In the genomic region with DNA sequence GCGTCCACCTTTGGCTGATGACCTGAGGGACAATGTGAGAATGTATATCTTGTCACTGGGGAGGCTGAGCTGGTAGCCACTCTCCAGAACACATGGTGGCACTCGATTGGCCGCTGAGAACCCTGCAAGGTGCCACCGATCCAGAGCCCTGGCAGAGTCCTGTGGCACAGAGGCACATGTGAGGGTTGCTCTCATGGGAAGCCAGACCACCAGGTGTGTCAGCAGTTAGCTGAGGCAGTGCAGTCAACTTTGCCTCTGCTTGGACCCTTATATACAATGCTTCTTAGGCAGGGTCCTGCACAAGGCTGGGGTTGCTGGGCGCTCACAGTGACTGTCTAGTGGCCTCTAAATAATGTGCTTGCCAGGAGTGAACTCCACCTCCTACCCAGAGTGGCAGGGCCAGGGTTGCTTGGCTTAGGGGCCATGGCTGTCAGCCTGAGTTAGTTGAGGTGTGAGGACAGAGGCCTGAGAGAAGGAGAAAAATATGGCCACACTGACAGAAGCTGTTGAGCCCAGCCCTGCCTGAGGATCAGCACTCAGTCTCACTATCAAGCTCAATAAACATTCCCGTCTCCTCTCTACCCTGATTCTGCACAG, we compare ENCODE assay signal across 29 mouse cellular contexts. TPM values are rescaled to one million over a fixed set of nuclear protein-coding genes. Genes with fewer than 3 reads are reported as not detected.
DNase-seq lines count a peak whose midpoint lies in the region; ATAC-seq and TF ChIP-seq lines count a peak whose summit lies in the region.
"Had no signal": no experiment of that assay in that cellular context is flagged by ENCODE, and none has a peak within 500 bp of the region (broad histone marks: within the 10 kb centered on the region; RNA-seq: fewer than 3 reads in every experiment).

No protein-coding gene starts in this region.

- WGBS in heart, embryonic 10.5 days: 71% methylated on average over 6 of the region's 6 CpGs
- WGBS in midbrain, embryonic 11.5 days: 86% methylated on average over 6 of the region's 6 CpGs
- 89% methylated on average over 6 of the region's 6 CpGs for WGBS in midbrain, embryonic 15.5 days
- 71% methylated on average over 6 of the region's 6 CpGs for WGBS in heart, embryonic 16.5 days
- 83% methylated on average over 6 of the region's 6 CpGs for WGBS in stomach, postnatal 0 days

- ATAC-seq in midbrain, embryonic 11.5 days (ENCODE audit: low FRiP score): no peak
- ATAC-seq in midbrain, embryonic 15.5 days (replicated peaks): no peak
- ATAC-seq in heart, embryonic 16.5 days (replicated peaks; ENCODE audit: extremely low read depth, insufficient read depth, low FRiP score): no peak
- no peak for ATAC-seq in stomach, postnatal 0 days (ENCODE audit: low FRiP score, low TSS enrichment)
- ATAC-seq: forebrain, embryonic 15.5 days; inflammation-experienced regulatory T-cells, adult 6 months; midbrain, embryonic 16.5 days; Patski had no signal

- peaks cover 54% of the 10 kb centered on the region for H3K4me1 ChIP-seq in heart, embryonic 10.5 days
- H3K4me1 ChIP-seq in midbrain, embryonic 11.5 days (ENCODE audit: control insufficient read depth, insufficient read depth, low read length): no peaks in the 10 kb centered on the region
- no peaks in the 10 kb centered on the region for H3K4me1 ChIP-seq in midbrain, embryonic 15.5 days
- peaks cover 44% of the 10 kb centered on the region for H3K4me1 ChIP-seq in heart, embryonic 16.5 days (ENCODE audit: control insufficient read depth, insufficient read depth, low read length)
- H3K4me1 ChIP-seq in stomach, postnatal 0 days (replicated peaks; ENCODE audit: control insufficient read depth, insufficient read depth): no peaks in the 10 kb centered on the region
- H3K4me1 ChIP-seq: embryonic facial prominence, embryonic 13.5 days; forebrain, embryonic 15.5 days; hindbrain, embryonic 15.5 days; limb, embryonic 10.5 days; limb, embryonic 15.5 days; liver, embryonic 13.5 days had no signal

- no peaks in the 10 kb centered on the region for H3K9me3 ChIP-seq in heart, embryonic 10.5 days
- no peaks in the 10 kb centered on the region for H3K9me3 ChIP-seq in midbrain, embryonic 11.5 days (ENCODE audit: control insufficient read depth, low read length)
- H3K9me3 ChIP-seq in midbrain, embryonic 15.5 days: no peaks in the 10 kb centered on the region
- no peaks in the 10 kb centered on the region for H3K9me3 ChIP-seq in heart, embryonic 16.5 days (replicated peaks; ENCODE audit: control insufficient read depth, low read length)
- H3K9me3 ChIP-seq in stomach, postnatal 0 days (ENCODE audit: control insufficient read depth, low read length): no peaks in the 10 kb centered on the region
- H3K9me3 ChIP-seq: embryonic facial prominence, embryonic 13.5 days; forebrain, embryonic 10.5 days; forebrain, embryonic 15.5 days; hindbrain, embryonic 15.5 days; limb, embryonic 10.5 days; limb, embryonic 15.5 days; liver, embryonic 13.5 days; neural tube, embryonic 13.5 days had no signal

- H3K9ac ChIP-seq in midbrain, embryonic 11.5 days (ENCODE audit: low read length): no peak overlapping the region
- no peak overlapping the region for H3K9ac ChIP-seq in midbrain, embryonic 15.5 days
- 0 out of 2 replicates have a peak overlapping the region, but pooled peaks have one; percentile 20 for H3K9ac ChIP-seq in heart, embryonic 16.5 days (ENCODE audit: low read length)
- H3K9ac ChIP-seq in stomach, postnatal 0 days (ENCODE audit: low read length): no peak overlapping the region
- H3K9ac ChIP-seq: embryonic facial prominence, embryonic 13.5 days; forebrain, embryonic 15.5 days; hindbrain, embryonic 15.5 days; limb, embryonic 15.5 days; liver, embryonic 13.5 days; neural tube, embryonic 13.5 days had no signal

- no peaks in the 10 kb centered on the region for H3K27me3 ChIP-seq in heart, embryonic 10.5 days (ENCODE audit: insufficient read depth, poor library complexity, severe bottlenecking)
- no peaks in the 10 kb centered on the region for H3K27me3 ChIP-seq in midbrain, embryonic 11.5 days (ENCODE audit: control insufficient read depth, insufficient read depth, low read length)
- H3K27me3 ChIP-seq in midbrain, embryonic 15.5 days (replicated peaks): no peaks in the 10 kb centered on the region
- no peaks in the 10 kb centered on the region for H3K27me3 ChIP-seq in heart, embryonic 16.5 days (ENCODE audit: control insufficient read depth, insufficient read depth, low read length)
- no peaks in the 10 kb centered on the region for H3K27me3 ChIP-seq in stomach, postnatal 0 days (ENCODE audit: control insufficient read depth, insufficient read depth, low read length)
- H3K27me3 ChIP-seq: embryonic facial prominence, embryonic 13.5 days; forebrain, embryonic 15.5 days; hindbrain, embryonic 15.5 days; limb, embryonic 15.5 days; liver, embryonic 13.5 days had no signal

- no peak overlapping the region for H3K4me2 ChIP-seq in midbrain, embryonic 11.5 days
- no peak overlapping the region for H3K4me2 ChIP-seq in midbrain, embryonic 15.5 days
- no peak overlapping the region for H3K4me2 ChIP-seq in heart, embryonic 16.5 days (ENCODE audit: low read depth, low read length)
- H3K4me2 ChIP-seq in stomach, postnatal 0 days (replicated peaks; ENCODE audit: low read depth): no peak overlapping the region
- H3K4me2 ChIP-seq: embryonic facial prominence, embryonic 13.5 days; forebrain, embryonic 15.5 days; hindbrain, embryonic 15.5 days; limb, embryonic 15.5 days; liver, embryonic 13.5 days; neural tube, embryonic 13.5 days had no signal

- DNase-seq in heart, adult 11 months: peak; percentile 95
- no peak for DNase-seq in heart, embryonic 10.5 days (ENCODE audit: low spot score)
- DNase-seq in midbrain, embryonic 11.5 days (ENCODE audit: low spot score, missing footprints): peak; percentile 21
- DNase-seq in ovary, postnatal 10 days (ENCODE audit: low spot score): no peak
- DNase-seq in stomach, postnatal 0 days (ENCODE audit: low spot score): no peak
- no peak for DNase-seq in adrenal gland, adult (ENCODE audit: inconsistent age in 2 of 2, low spot score in 1 of 2)
- DNase-seq: adrenal gland, postnatal 25 days; cerebellum, adult 18-20 months; cerebellum, postnatal 10 days; kidney, adult 11 months; kidney, postnatal 14 days; layer of hippocampus, adult 9-11 months; liver, embryonic 13.5 days; lung, adult 2 months; lung, postnatal 14 days; thymus, adult 18-20 months; thymus, postnatal 25 days had no signal

- H3K36me3 ChIP-seq in heart, embryonic 10.5 days: peaks cover 23% of the 10 kb centered on the region; the same call in 1 of the 2 replicates
- no peaks in the 10 kb centered on the region for H3K36me3 ChIP-seq in midbrain, embryonic 11.5 days (ENCODE audit: control insufficient read depth, insufficient read depth, low read length)
- H3K36me3 ChIP-seq in midbrain, embryonic 15.5 days (replicated peaks): no peaks in the 10 kb centered on the region
- H3K36me3 ChIP-seq in heart, embryonic 16.5 days (ENCODE audit: control insufficient read depth, insufficient read depth): 0 out of 2 replicates have a peak, but pooled peaks cover 4% of the 10 kb centered on the region
- no peaks in the 10 kb centered on the region for H3K36me3 ChIP-seq in stomach, postnatal 0 days (ENCODE audit: control insufficient read depth, insufficient read depth, low read length)
- H3K36me3 ChIP-seq: embryonic facial prominence, embryonic 13.5 days; forebrain, embryonic 10.5 days; forebrain, embryonic 15.5 days; hindbrain, embryonic 15.5 days; limb, embryonic 10.5 days; limb, embryonic 15.5 days; liver, embryonic 13.5 days; neural tube, embryonic 13.5 days had no signal

- no peak for TF ChIP-seq EP300 in stomach, postnatal 0 days (optimal IDR thresholded peaks at IDR 0.05)

- no peak overlapping the region for H3K27ac ChIP-seq in heart, embryonic 10.5 days
- H3K27ac ChIP-seq in midbrain, embryonic 11.5 days (ENCODE audit: low read depth, low read length): no peak overlapping the region
- no peak overlapping the region for H3K27ac ChIP-seq in midbrain, embryonic 15.5 days
- peak overlapping the region; percentile 80 for H3K27ac ChIP-seq in heart, embryonic 16.5 days (ENCODE audit: low read length)
- H3K27ac ChIP-seq in stomach, postnatal 0 days (replicated peaks): no peak overlapping the region
- H3K27ac ChIP-seq: embryonic facial prominence, embryonic 13.5 days; forebrain, embryonic 10.5 days; forebrain, embryonic 15.5 days; hindbrain, embryonic 15.5 days; limb, embryonic 10.5 days; limb, embryonic 15.5 days; liver, embryonic 13.5 days; neural tube, embryonic 13.5 days had no signal

- no peak overlapping the region for H3K4me3 ChIP-seq in heart, embryonic 10.5 days
- H3K4me3 ChIP-seq in midbrain, embryonic 11.5 days (ENCODE audit: low read depth, low read length): no peak overlapping the region
- no peak overlapping the region for H3K4me3 ChIP-seq in midbrain, embryonic 15.5 days
- H3K4me3 ChIP-seq in heart, embryonic 16.5 days (ENCODE audit: low read length): no peak overlapping the region
- H3K4me3 ChIP-seq in stomach, postnatal 0 days (ENCODE audit: low read depth, low read length): no peak overlapping the region
- H3K4me3 ChIP-seq: embryonic facial prominence, embryonic 13.5 days; forebrain, embryonic 10.5 days; forebrain, embryonic 15.5 days; hindbrain, embryonic 15.5 days; limb, embryonic 10.5 days; limb, embryonic 15.5 days; liver, embryonic 13.5 days; neural tube, embryonic 13.5 days had no signal

- no peak for TF ChIP-seq CTCF in stomach, postnatal 0 days (IDR thresholded peaks at IDR 0.05; ENCODE audit: low read depth)

RNA-seq across cellular contexts. Expression of a gene that starts 57.1 kb away (rescaled TPM):
- polyA plus RNA-seq in heart, embryonic 10.5 days (2016; fragmentation: Nextera tagmentation; extraction: Ambion mirVana): 0.59 and 0.60 TPM in 2 replicates
- polyA plus RNA-seq in midbrain, embryonic 11.5 days (2014; fragmentation: Nextera tagmentation; extraction: Ambion mirVana): 4.9 and 5.5 TPM in 2 replicates
- 1.5 and 1.7 TPM in 2 replicates for polyA plus RNA-seq in midbrain, embryonic 15.5 days (2015; fragmentation: Nextera tagmentation; extraction: Ambion mirVana)
- 0.84 and 2.1 TPM in 2 replicates for polyA plus RNA-seq in heart, embryonic 16.5 days (2015; fragmentation: Nextera tagmentation; extraction: Ambion mirVana)
- 4.2 and 5.6 TPM in 2 replicates for polyA plus RNA-seq in stomach, postnatal 0 days (2015; fragmentation: Nextera tagmentation; extraction: Ambion mirVana)

Comparison
In these comparisons a context has a peak if more than half of its experiments do, and no peak if none do; other contexts are left out.
1. DNase-seq: peak in heart, adult 11 months (single experiment) and midbrain, embryonic 11.5 days (single experiment); none in heart, embryonic 10.5 days (single experiment), ovary, postnatal 10 days (single experiment), stomach, postnatal 0 days (single experiment) and adrenal gland, adult (0 of 2).